Mouse (Mus musculus): ENCODE measurements at regions not wholly inside any gene's neighbourhood (a gene's known extent, or its start where the extent isn't known, plus 50 kb on each side); places are given as distances from the start of the nearest gene placed in this dataset.
"Not testable (repeated sequence)": the region's sequence is repeated elsewhere in the genome, so short reads cannot be mapped to it uniquely, and the experiment has no call there.

DNA sequence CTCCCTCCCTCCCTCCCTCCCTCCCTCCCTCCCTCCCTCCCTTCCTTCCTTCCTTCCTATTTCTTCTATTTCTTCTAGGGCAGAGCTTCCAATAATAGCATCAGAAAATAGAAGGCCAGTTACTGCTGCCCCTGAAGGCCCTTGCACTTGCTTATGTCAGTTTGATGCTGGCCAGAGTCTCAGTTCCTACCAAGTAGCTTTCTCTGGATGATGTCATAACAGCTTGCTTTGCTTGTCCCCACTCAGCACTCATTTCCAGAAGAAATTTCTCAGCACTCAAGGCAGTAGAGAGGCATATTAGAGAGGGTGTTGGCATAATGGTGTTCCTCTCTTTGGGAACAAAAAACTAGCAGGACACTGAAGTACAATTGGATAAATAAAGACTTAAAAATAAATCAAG lies 811.6 kb upstream of the 4930444P10Rik start:
- in situ Hi-C loops (cut with MseI, MboI): no loop called here

DNA sequence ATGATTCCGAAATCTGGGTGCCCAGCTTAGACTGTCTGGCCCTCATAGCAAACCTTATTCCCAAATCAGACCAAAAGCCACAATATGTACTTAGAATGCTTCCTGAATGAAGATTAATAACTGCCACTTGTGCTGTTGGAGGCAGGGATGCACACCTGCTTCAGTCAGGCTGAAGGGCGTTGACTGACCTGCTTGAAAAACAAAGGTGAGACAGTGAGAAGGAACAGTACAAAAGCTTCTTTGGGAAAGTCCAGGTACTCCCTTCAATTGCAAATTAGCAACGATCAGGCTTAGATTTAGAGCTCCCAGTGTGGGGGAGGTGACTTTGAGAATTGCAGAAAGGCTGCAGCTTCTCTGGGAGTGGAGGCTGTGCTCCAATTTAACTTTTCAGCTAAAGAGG lies 775.3 kb upstream of the 4930444P10Rik start:
- in situ Hi-C loops (cut with MseI, MboI): not testable (repeated sequence)

DNA sequence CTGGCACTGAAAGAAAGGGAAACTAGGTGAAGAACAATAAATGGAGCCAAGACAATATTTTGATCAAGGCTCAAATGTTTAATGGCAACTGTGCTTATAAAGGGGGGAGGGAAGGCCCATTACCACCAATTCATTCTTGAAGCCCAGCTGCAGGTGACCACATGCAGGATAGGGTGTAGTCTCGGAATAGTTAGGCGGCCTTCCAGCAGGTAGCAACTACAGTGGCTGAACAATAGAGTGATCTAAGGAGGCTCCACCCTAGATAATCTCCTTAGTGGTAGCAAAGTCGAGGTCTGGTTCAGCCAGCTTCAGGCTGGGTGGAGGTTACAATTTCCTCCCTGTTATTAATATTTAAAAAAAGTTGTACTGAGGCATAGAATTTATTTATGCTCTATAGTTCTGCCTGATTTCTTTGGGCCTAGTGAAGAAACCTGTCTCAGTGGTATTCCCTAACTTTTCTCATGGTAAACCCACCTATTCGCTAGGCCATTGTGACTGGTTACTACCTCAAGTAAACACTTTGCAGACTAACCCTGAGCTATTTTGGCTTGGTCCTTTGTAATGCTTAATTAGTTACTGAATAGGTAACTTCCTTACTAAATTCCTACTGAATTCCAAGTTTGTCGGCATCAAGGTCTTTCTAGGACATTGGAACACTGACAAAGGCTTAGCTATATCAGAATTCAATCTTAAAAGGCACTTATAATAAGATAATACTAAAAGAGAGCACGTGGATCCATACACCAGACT lies 774.1 kb upstream of the 4930444P10Rik start:
- in situ Hi-C loops (cut with MseI, MboI): not testable (repeated sequence)

DNA sequence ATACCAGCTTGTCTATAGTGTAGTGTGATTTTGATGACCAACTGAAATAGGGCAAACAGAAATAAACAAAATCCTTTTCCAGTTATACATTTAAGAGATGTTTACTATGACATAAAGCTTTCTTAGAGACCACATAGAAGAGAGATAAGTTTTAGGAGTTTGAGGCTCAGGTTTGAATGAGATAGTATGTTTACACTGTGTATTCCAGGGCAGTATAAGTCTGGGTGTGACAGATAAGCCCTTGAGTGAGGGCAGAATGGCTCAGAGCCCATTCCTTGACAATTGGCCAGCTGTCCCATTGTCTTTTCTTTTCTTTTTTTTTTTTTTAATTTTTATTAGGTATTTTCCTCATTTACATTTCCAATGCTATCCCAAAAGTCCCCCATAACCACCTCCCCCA lies 744.0 kb upstream of the 4930444P10Rik start:
- in situ Hi-C loops (cut with MseI, MboI): no loop called here

DNA sequence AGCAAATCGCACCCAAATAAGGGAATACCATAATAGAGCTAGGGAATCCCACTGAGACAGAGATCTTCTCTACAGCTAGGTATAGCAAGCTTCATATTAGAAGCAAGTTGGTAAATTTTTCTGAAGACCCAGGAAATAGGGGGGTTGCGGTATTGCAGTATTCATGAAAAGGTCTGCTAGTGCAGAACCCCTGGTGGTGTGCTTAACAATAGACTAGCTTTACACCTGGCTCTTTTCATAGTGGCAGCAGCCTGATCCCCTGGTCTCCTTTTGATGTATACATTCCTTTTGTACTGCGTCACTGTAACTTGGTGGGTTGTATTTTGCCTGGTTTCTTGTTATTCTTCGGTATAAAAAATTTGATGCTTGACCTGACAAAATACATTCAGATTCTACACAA lies 731.6 kb upstream of the 4930444P10Rik start:
- in situ Hi-C loops (cut with MseI, MboI): not testable (repeated sequence)

DNA sequence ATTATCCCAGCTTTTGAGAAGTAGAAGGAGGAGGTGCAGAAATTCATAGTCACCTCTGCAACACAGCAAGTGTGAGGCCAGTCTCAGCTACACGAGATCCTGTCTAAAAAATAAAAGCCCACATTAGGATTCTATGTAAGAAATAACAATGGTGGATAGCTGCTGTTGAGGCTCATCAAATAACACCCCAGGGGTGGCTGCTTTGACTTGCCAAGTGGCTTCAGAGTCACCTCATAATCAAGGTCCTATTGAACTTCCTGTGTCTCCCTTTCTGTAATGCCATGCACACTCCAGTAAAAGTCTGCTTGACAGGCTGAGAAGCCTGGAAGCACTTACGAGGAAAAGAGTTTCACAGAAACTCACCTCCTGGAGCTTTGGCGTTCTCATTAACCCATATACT lies 730.9 kb upstream of the 4930444P10Rik start:
- in situ Hi-C loops (cut with MseI, MboI): no loop called here

DNA sequence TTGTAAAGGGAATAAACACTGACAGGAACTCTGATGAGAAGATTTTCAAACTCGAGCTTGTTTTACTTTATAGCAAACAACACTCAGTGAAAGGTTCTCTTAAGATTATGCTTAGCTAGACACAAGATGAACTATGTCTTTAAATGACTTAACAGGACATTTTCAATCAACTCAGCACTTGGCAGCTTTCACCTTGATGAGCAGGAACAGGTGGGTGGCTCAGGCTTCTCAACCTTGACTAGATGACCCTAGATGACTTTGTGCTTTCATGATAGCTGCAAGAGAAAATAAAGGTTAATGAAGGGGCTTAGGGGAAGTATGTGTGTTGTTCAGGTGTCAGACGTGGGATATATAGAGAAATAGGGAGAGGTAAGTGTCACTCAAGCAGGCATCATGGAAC lies 728.1 kb upstream of the 4930444P10Rik start:
- in situ Hi-C loops (cut with MseI, MboI): no loop called here

DNA sequence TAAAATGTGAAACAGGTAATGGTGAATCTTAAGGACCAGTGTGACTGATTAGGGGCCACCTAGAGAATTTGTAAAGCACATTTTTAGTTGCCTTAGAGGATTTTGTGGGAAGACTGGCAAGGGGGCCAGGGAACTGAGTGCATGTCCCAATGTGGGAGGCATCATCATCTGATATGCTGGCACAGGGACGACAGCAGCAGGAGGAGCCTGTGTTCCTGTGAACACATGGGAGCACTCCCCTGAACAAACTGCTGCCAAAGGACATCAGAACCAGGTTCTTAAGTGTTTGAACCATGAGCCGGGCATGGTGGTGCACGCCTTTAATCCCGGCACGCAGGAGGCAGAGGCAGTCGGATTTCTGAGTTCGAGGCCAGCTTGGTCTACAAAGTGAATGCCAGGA lies 723.4 kb upstream of the 4930444P10Rik start:
- in situ Hi-C loops (cut with MseI, MboI): no loop called here

DNA sequence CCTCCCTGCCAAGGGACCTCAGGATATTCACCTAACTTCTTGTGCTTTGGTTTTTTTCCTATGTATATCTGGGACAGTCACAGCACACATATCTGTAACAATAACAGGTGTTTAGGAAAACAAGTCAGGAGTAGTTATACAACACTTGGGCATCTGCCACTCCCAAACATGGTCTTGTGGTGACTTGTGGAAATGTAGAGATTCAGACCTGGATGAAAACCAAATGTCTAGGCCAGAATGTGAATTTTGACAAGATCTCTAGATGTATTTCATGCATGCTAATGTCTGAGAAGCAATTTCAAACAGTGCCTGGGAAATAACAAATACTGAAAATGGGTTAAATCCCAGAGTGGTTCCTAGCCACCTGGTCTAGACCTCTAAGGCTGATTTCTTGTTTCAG lies 722.6 kb upstream of the 4930444P10Rik start:
- in situ Hi-C loops (cut with MseI, MboI): no loop called here

DNA sequence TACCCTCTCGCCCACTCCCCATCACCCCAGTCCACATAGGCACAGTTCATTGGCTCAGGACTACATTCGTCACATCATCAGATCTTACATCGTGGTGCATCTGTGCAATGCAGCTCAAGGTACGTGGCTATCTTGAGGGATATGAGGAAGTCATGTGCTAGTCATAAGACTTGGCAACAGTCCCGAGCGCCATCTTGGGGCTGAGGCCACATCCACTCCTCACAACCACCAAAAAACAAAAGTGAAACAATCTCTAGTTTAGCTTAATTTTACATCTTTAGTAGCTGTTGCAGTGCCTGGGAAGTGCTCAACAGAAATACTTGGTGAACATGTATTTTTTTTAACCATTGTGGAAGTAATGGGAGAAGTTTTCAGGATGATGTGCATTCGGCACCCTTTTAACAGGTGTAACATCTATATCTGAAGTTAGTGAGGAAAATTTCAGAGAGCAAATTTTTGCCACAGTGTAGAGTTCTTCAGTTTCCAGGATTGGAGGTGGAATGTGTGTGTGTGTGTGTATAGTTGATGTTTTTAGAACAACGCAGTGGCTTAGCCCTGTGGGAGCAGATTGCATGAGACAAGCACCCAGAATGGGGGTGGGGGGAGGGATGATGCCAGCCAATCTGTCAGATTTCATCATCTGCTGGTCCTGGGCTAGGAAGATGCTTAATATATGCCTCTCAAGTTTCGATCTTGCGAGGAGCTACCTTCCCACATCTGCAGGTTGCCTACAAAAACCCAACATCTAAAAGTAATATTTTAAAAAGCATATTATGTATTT lies 716.4 kb upstream of the 4930444P10Rik start:
- in situ Hi-C loops (cut with MseI, MboI): no loop called here

DNA sequence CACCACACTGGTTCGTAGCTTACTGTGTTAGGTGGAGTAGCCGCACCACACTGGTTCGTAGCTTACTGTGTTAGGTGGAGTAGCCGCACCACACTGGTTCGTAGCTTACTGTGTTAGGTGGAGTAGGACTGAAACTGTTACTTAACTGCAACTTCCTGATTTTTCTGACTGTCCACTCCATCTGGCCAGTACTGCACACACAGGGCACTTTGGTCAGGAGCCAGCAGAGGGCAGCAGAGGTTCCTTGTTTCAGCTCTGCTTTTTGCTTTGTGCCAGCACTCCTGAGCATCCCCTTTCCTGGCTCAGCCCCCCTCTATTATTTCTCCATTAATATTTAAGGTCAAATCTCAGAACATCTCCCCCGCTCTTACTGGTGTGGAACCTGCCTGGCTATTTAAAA lies 705.2 kb upstream of the 4930444P10Rik start:
- in situ Hi-C loops (cut with MseI, MboI): loop anchor here (5.0 to 10.0 kb wide), 2 partner anchors 324 to 327 kb away; no protein-coding TSS in a partner anchor

DNA sequence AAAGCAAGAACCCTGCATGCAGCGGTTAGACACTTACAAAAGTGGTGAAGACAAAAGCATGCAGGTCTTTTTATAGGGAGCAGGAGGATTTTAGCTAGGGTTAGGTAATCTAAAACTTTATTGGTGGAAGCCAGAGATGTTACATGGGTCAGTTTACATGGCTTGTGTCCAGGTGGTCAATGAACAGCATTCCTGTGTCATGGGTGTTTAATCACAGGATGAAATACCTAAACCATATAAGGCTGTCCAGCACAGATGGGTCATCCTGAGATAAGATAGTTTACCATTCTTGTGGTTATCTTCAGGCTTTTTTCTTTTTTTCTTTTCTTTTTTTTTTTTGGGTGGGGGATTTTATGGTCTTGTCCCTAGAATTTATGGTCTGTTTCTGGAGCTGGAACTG lies 703.3 kb upstream of the 4930444P10Rik start:
- in situ Hi-C loops (cut with MseI, MboI): loop anchor here (5.0 to 10.0 kb wide), 2 partner anchors 326 to 328 kb away; no protein-coding TSS in a partner anchor

DNA sequence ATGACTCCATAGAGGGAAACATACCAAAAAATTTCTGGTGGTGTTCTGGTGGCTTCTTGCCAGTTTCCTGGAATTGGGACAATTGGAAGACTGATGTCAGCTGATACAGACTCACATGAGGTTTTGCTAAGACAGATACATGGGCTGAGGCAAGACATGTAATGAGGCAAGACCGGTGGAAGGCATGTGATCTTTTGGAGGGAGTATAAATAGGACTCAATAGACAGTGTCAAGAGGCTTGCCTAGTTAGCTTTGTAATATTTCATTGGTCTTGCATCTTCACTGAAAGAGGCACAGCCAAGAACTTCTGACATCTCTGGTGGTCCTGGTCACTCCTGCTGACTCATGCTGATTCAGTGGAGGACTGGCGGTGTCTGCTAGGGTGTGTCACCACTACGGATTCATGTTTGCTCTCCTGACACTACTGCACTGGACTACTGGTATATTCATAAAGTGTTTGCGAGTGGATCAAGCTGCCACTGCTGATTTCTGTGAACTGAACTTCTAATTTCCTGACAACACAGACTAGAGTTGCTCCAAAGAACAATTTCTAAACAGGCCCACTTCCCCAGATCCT lies 697.7 kb upstream of the 4930444P10Rik start:
- in situ Hi-C loops (cut with MseI, MboI): loop anchor here in 1 of 2 experiments (10.0 kb wide), 1 partner anchor 334 kb away; no protein-coding TSS in a partner anchor

DNA sequence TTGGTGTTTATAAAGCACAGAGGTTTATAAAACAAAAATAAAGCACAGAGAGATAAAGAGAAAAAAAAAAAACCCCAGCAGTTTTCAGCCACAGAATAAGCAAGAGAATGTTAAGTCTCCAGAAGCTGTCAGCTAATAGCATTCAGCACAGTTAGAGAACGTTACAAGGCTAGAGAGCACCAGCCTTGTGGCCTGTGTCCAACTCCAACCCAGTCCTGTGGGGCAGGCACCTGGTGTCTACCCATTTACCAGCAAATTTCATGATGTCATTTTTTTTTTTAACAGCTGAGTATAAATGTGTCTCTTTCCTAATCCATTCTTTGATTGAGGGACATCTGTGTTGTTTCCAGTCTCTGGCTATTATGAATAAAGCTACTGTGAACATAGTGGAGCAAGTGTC lies 686.7 kb upstream of the 4930444P10Rik start:
- in situ Hi-C loops (cut with MseI, MboI): no loop called here

DNA sequence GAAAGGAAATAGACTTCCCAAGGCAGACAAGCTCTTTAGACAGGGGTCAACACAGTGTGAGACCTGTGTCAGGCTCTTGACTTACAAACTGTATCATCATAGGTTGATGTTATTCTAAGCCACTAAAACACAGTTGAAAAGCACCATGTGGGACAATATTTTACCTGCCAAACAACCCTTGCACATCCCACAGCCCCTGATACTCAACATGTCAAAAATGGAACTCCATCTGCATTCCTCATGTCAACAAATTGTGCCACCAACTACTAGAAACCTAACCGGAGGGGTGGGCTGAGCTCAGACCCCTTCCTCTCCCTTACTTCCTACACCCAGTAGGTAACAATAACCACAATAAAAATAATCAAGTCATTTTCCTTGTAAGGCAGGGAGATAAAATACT lies 667.8 kb upstream of the 4930444P10Rik start:
- in situ Hi-C loops (cut with MseI, MboI): no loop called here

All from mouse trophoblast stem cell (cell line).